In genomic region chr8:111642496-111642895, GRCm38 (mm10) we compare ENCODE assay signal across 8 mouse cellular contexts. TPM values are rescaled to one million over a fixed set of nuclear protein-coding genes. Genes with fewer than 3 reads are reported as not detected.
DNase-seq lines count a peak whose midpoint lies in the region; ATAC-seq and TF ChIP-seq lines count a peak whose summit lies in the region.

No protein-coding gene starts in this region.

- ATAC-seq in embryonic facial prominence, embryonic 15.5 days (ENCODE audit: insufficient number of reproducible peaks, low FRiP score, low TSS enrichment, low read depth), result no peak
- no peak for ATAC-seq in hindbrain, embryonic 16.5 days

- no peaks in the 10 kb centered on the region for H3K36me3 ChIP-seq in testis, adult 2 months (ENCODE audit: control insufficient read depth, insufficient read depth, low read length)
- H3K36me3 ChIP-seq in embryonic facial prominence, embryonic 15.5 days, result no peaks in the 10 kb centered on the region
- no peaks in the 10 kb centered on the region for H3K36me3 ChIP-seq in hindbrain, embryonic 16.5 days (ENCODE audit: control insufficient read depth, insufficient read depth, low read length)
- H3K36me3 ChIP-seq in macrophage (ENCODE audit: inconsistent target), result no peaks in the 10 kb centered on the region

- H3K9ac ChIP-seq in embryonic facial prominence, embryonic 15.5 days, result peak overlapping the region; percentile 95
- peak overlapping the region; percentile 60 for H3K9ac ChIP-seq in hindbrain, embryonic 16.5 days (ENCODE audit: low read depth, low read length)

- WGBS in embryonic facial prominence, embryonic 15.5 days, result 51% methylated on average over 5 of the region's 5 CpGs
- 69% methylated on average over 5 of the region's 5 CpGs for WGBS in hindbrain, embryonic 16.5 days
- 2% methylated on average over 5 of the region's 5 CpGs for WGBS in macrophage (ENCODE audit: missing documents)

- DNase-seq in testis, postnatal 14 days (ENCODE audit: low spot score), result no peak
- no peak for DNase-seq in ovary, postnatal 14 days (ENCODE audit: low spot score)
- DNase-seq in c-Kit-positive CD71-positive TER-119-positive erythroid progenitor cells, embryonic 14.5 days (ENCODE audit: low spot score), result no peak
- DNase-seq in ovary, postnatal 36 days (ENCODE audit: low spot score), result no peak

- no peaks in the 10 kb centered on the region for H3K27me3 ChIP-seq in testis, adult 2 months (ENCODE audit: control insufficient read depth, insufficient read depth, low read length)
- no peaks in the 10 kb centered on the region for H3K27me3 ChIP-seq in embryonic facial prominence, embryonic 15.5 days
- H3K27me3 ChIP-seq in hindbrain, embryonic 16.5 days (replicated peaks; ENCODE audit: control insufficient read depth, insufficient read depth, low read length), result no peaks in the 10 kb centered on the region

- H3K27ac ChIP-seq in testis, adult 2 months (ENCODE audit: control insufficient read depth, insufficient read depth, low read depth, low read length), result peak overlapping the region; percentile 95
- H3K27ac ChIP-seq in embryonic facial prominence, embryonic 15.5 days (replicated peaks), result peak overlapping the region; percentile 96; the same call in 1 of the 2 replicates
- no peak overlapping the region for H3K27ac ChIP-seq in hindbrain, embryonic 16.5 days (ENCODE audit: low read depth, low read length)
- H3K27ac ChIP-seq in macrophage, result peak overlapping the region; percentile 77

- H3K4me2 ChIP-seq in embryonic facial prominence, embryonic 15.5 days (replicated peaks), result peak overlapping the region; percentile 62
- H3K4me2 ChIP-seq in hindbrain, embryonic 16.5 days (ENCODE audit: low read length), result peak overlapping the region; percentile 78

- peak overlapping the region; percentile 95 for H3K4me3 ChIP-seq in testis, adult 2 months (ENCODE audit: control insufficient read depth, low read depth, low read length)
- peak overlapping the region; percentile 94 for H3K4me3 ChIP-seq in embryonic facial prominence, embryonic 15.5 days (replicated peaks)
- H3K4me3 ChIP-seq in hindbrain, embryonic 16.5 days (ENCODE audit: low read length), result peak overlapping the region; percentile 94
- peak overlapping the region; percentile 45 for H3K4me3 ChIP-seq in macrophage (ENCODE audit: inconsistent target)

- peaks cover 28% of the 10 kb centered on the region; the same call in 1 of the 2 replicates for H3K79me2 ChIP-seq in macrophage (ENCODE audit: inconsistent target)

- no peak for TF ChIP-seq CTCF in testis, adult 2 months (IDR thresholded peaks at IDR 0.05; ENCODE audit: control insufficient read depth, insufficient read depth, insufficient replicate concordance, low read depth, low read length)

- no peaks in the 10 kb centered on the region for H3K9me3 ChIP-seq in embryonic facial prominence, embryonic 15.5 days (replicated peaks)
- H3K9me3 ChIP-seq in hindbrain, embryonic 16.5 days (ENCODE audit: control insufficient read depth, low read length), result no peaks in the 10 kb centered on the region

- TF ChIP-seq POLR2A in testis, adult 2 months (IDR thresholded peaks at IDR 0.05; ENCODE audit: control insufficient read depth, low read depth, low read length), result no peak

- peaks cover 3% of the 10 kb centered on the region; the same call in 1 of the 2 replicates for H3K4me1 ChIP-seq in testis, adult 2 months (ENCODE audit: control insufficient read depth, insufficient read depth, low read length)
- H3K4me1 ChIP-seq in embryonic facial prominence, embryonic 15.5 days, result peaks cover 10% of the 10 kb centered on the region; the same call in 1 of the 2 replicates
- peaks cover 5% of the 10 kb centered on the region for H3K4me1 ChIP-seq in hindbrain, embryonic 16.5 days (ENCODE audit: control insufficient read depth, insufficient read depth, low read depth, low read length)

RNA-seq across cellular contexts. Expression of gene Zfp1, which starts 0.7 kb away (rescaled TPM):
- 4.1 and 4.4 TPM in 2 replicates for polyA plus RNA-seq in testis, adult 2 months (2012; rRNA removed)
- polyA plus RNA-seq in embryonic facial prominence, embryonic 15.5 days (2015; fragmentation: Nextera tagmentation; extraction: Ambion mirVana), result 22.3 and 25.9 TPM in 2 replicates
- 25.1 and 25.5 TPM in 2 replicates for polyA plus RNA-seq in hindbrain, embryonic 16.5 days (2015; fragmentation: Nextera tagmentation; extraction: Ambion mirVana)
- total RNA-seq in macrophage (2018; cell fraction: chromatin; rRNA removed), result 10 to 100 TPM in 21 of 26 experiments, 1 to 10 TPM in 5; 6.6 to 22.8 (median 16.6) TPM
- total RNA-seq in macrophage (2018; cell fraction: cytosol; rRNA removed), result 1 to 10 TPM; 2.5 to 8.2 (median 5.0) TPM
- total RNA-seq in macrophage (2018; cell fraction: nucleus; rRNA removed), result 10 to 100 TPM in 16 of 26 experiments, 1 to 10 TPM in 10; 4.6 to 32.3 (median 11.4) TPM
- 6.6 to 13.8 TPM (median 6.9 TPM) in 3 replicates for polyA plus RNA-seq in macrophage (2018)

RNA-seq across cellular contexts. Expression of gene Ldhd, which starts 12.3 kb away (rescaled TPM):
- polyA plus RNA-seq in testis, adult 2 months (2012; rRNA removed), result 6.5 and 18.8 TPM in 2 replicates
- 0.68 and 0.99 TPM in 2 replicates for polyA plus RNA-seq in embryonic facial prominence, embryonic 15.5 days (2015; fragmentation: Nextera tagmentation; extraction: Ambion mirVana)
- 1.3 and 1.5 TPM in 2 replicates for polyA plus RNA-seq in hindbrain, embryonic 16.5 days (2015; fragmentation: Nextera tagmentation; extraction: Ambion mirVana)
- total RNA-seq in macrophage (2018; cell fraction: chromatin; rRNA removed), result 1 to 10 TPM in 24 of 26 experiments, under 1 TPM in 2; 0.67 to 3.8 (median 1.9) TPM
- total RNA-seq in macrophage (2018; cell fraction: cytosol; rRNA removed), result under 1 TPM; 0.40 to 0.91 (median 0.64) TPM
- 1 to 10 TPM in 22 of 26 experiments, under 1 TPM in 4; 0.55 to 2.4 (median 1.4) TPM for total RNA-seq in macrophage (2018; cell fraction: nucleus; rRNA removed)
- polyA plus RNA-seq in macrophage (2018), result 0.40 to 1.2 TPM (median 0.82 TPM) in 3 replicates

RNA-seq across cellular contexts. Expression of gene Ctrb1, which starts 48.3 kb away (rescaled TPM):
- 1.4 and 3.1 TPM in 2 replicates for polyA plus RNA-seq in testis, adult 2 months (2012; rRNA removed)
- 0.32 TPM in 1 of 2 replicates, not detected in the other for polyA plus RNA-seq in embryonic facial prominence, embryonic 15.5 days (2015; fragmentation: Nextera tagmentation; extraction: Ambion mirVana)
- polyA plus RNA-seq in hindbrain, embryonic 16.5 days (2015; fragmentation: Nextera tagmentation; extraction: Ambion mirVana), result not detected in 2 replicates
- total RNA-seq in macrophage (2018; cell fraction: chromatin; rRNA removed), result not detected
- not detected for total RNA-seq in macrophage (2018; cell fraction: cytosol; rRNA removed)
- total RNA-seq in macrophage (2018; cell fraction: nucleus; rRNA removed), result not detected
- polyA plus RNA-seq in macrophage (2018), result not detected in 3 replicates

Comparison
In these comparisons a context has a peak if more than half of its experiments do, and no peak if none do; other contexts are left out.
1. H3K4me3 ChIP-seq: peak in every context shown above with its lines; median percentile 95 in testis, adult 2 months; 94 in embryonic facial prominence, embryonic 15.5 days; 94 in hindbrain, embryonic 16.5 days; 45 in macrophage.